Mouse (Mus musculus): ENCODE results near the gene Ubac2.

GRCm38 (mm10) chr14:121989869-121990268 is 111.4 kb downstream of the Ubac2 start:
- TF ChIP-seq USF2 (conservative IDR thresholded peaks at IDR 0.05; ENCODE audit: low read depth, low read length) (no peak), CTCF (conservative IDR thresholded peaks at IDR 0.05 in 1 of 2, IDR thresholded peaks at IDR 0.05 in 1 of 2; ENCODE audit: low read depth in 2 of 2, low read length in 2 of 2) (no peak)

Measured in CH12.LX (cell line).